Mouse (Mus musculus) lung, embryonic 14.5 days (tissue): ENCODE data around the gene Zfp455. TPM values are rescaled to one million over a fixed set of nuclear protein-coding genes. Genes with fewer than 3 reads are reported as not detected.
"Not testable (repeated sequence)": the region's sequence is repeated elsewhere in the genome, so short reads cannot be mapped to it uniquely, and the experiment has no call there.

Source experiments
- ATAC-seq: fragments of 200-750 bp; cut with Nextera tagmentation; 2 replicates; pipeline ENCODE4 v1.8.0; 2017; ENCODE audit warnings: mild to moderate bottlenecking, moderate TSS enrichment, moderate library complexity; ENCODE audit not compliant: insufficient read depth
- DNase-seq: peaks from one replicate; pipeline ENCODE4 v3.0.0-alpha.2; 2015
- H3K27ac ChIP-seq: fragments of 300-500 bp; sonication (generic); 2 replicates; pipeline ENCODE4 v1.5.1; 2014; ENCODE audit warnings: low read depth, mild to moderate bottlenecking, moderate library complexity
- H3K27me3 ChIP-seq: fragments of 300-500 bp; sonication (generic); 2 replicates; pipeline ENCODE4 v1.6.1; 2014; ENCODE audit warnings: low read length, control low read depth; ENCODE audit not compliant: insufficient read depth
- H3K36me3 ChIP-seq: fragments of 300-500 bp; sonication (generic); 2 replicates; pipeline ENCODE4 v1.6.1; 2014; ENCODE audit warnings: control low read depth; ENCODE audit not compliant: insufficient read depth
- H3K4me1 ChIP-seq: fragments of 300-500 bp; sonication (generic); 2 replicates; pipeline ENCODE4 v1.6.1; 2014; ENCODE audit warnings: antibody characterized with exemption, control low read depth; ENCODE audit not compliant: insufficient read depth
- H3K4me2 ChIP-seq: fragments of 300-500 bp; sonication (generic); 2 replicates; pipeline ENCODE4 v1.6.1; 2014; ENCODE audit warnings: mild to moderate bottlenecking
- H3K4me3 ChIP-seq: fragments of 300-500 bp; sonication (generic); 2 replicates; pipeline ENCODE4 v1.5.1; 2014; ENCODE audit warnings: low read depth, low read length
- H3K9ac ChIP-seq: fragments of 300-500 bp; sonication (generic); 2 replicates; pipeline ENCODE4 v1.6.1; 2014
- H3K9me3 ChIP-seq: fragments of 300-500 bp; sonication (generic); 2 replicates; pipeline ENCODE4 v1.6.1; 2016; ENCODE audit warnings: low read depth, low read length, control low read depth
- CTCF ChIP-seq: IDR thresholded peaks from 2 replicates; pipeline ENCODE4 v1.5.1; 2016; ENCODE audit warnings: antibody characterized with exemption, low read depth
- WGBS: fragments of 180-500 bp; shearing (Covaris S2); extraction: QIAGEN DNeasy Blood & Tissue Kit; methylation state at CpG from one replicate; pipeline ENCODE4 v1.1.7; 2014; 5-methylcytosine and 5-hydroxymethylcytosine counted together
- polyA plus RNA-seq: library from polyadenylated mRNA; unstranded; fragments of >200 nt; fragmentation: Nextera tagmentation; extraction: Ambion mirVana; gene quantifications from 2 replicates; pipeline ENCODE4 v1.2.1, GENCODE M21; 2014

Zfp455 gene
- 0.83 and 1.3 TPM in 2 replicates for polyA plus RNA-seq

DNA sequence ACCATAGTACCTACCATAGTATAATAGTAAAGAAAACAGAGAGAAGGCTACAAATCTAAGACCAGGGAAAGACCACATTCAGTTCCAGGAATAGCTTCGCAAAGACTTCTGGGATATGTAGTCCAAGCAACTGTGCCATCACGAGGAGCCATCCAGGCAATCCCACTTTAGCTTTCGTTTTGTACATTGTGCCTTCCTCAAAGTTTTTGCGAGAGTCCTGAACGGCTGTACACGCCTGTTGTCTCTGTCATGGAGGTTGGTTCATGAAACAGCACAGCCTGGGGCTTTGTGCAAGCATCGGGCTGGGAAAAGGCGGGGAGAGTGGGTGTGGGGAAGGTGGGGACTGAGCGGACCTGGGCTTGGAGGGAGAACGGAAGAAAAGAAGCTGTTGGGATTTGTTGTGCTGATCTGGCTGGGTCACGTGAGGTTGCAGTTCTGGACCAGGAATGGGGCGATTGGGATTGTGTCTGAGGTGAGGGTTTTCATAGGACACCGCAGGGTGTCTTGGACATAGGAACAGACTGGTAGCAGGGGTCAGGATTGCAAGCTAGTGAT lies at the start of gene Zfp455:
Gene Zfp455, plus strand, starts transcription at position 167 of the 555 bp plus-strand sequence.
- DNase-seq, result peak; percentile 90
- H3K27ac ChIP-seq, result no peak within 1 kb of the TSS; the same call in 1 of the 2 replicates

DNA sequence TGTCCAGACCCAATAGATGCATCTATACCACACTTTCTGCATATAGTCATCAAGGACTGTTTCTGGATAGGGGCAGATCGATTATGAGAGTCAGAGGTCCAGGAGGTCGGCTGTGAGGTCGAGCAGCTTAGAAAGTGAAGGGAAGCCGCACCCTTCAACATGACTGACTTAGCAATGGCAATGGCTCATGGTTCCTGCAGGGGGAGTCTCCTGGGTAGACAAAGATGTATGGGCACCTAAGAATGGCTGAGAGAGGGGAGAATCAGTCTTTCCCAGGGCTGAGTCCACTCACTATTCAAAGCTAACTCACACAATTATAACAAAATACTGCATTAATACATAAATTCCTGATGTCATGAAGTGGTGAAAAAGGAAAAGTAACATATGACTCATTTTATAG lies 28.2 kb upstream of the Zfp455 start:
- WGBS, result 54% methylated on average over 4 of the region's 4 CpGs
- not testable (repeated sequence) for H3K4me2 ChIP-seq, H3K27me3 ChIP-seq, H3K36me3 ChIP-seq, DNase-seq, H3K4me1 ChIP-seq, H3K4me3 ChIP-seq, H3K27ac ChIP-seq, H3K9ac ChIP-seq, H3K9me3 ChIP-seq, ATAC-seq

More for the DNA sequence above, at the start of gene Zfp455:
- Histone ChIP-seq H3K4me2 (peak within 1 kb of the TSS; percentile 66), H3K9ac (peak within 1 kb of the TSS; percentile 70), H3K36me3 (no peaks in the 10 kb centered on the region), H3K27me3 (no peaks in the 10 kb centered on the region), H3K4me3 (peak within 1 kb of the TSS; percentile 62), H3K4me1 (no peaks in the 10 kb centered on the region), H3K9me3 (no peaks in the 10 kb centered on the region)
- peak; percentile 95 for ATAC-seq
- no peak for TF ChIP-seq CTCF
- 3% methylated on average over 13 of the region's 13 CpGs for WGBS

GRCm38 (mm10) chr13:67172991-67173722 lies 21.1 kb upstream of the Zfp455 start, which contains the start of gene Rsl1:
TSS of gene Rsl1 (plus strand) at chr13:67173182.
- not testable (repeated sequence) for H3K9me3 ChIP-seq, H3K36me3 ChIP-seq, H3K4me1 ChIP-seq, H3K27me3 ChIP-seq
- H3K27ac ChIP-seq, result 0 out of 2 replicates have a peak within 1 kb of the TSS, but pooled peaks have one; percentile 42
- H3K4me3 ChIP-seq, result peak within 1 kb of the TSS; percentile 54
- WGBS, result under 1% methylated on average over 17 of the region's 17 CpGs
- ATAC-seq (peak; percentile 99), DNase-seq (peak; percentile 84)
- H3K4me2 ChIP-seq, result peak within 1 kb of the TSS; percentile 61
- H3K9ac ChIP-seq, result peak within 1 kb of the TSS; percentile 63

DNA sequence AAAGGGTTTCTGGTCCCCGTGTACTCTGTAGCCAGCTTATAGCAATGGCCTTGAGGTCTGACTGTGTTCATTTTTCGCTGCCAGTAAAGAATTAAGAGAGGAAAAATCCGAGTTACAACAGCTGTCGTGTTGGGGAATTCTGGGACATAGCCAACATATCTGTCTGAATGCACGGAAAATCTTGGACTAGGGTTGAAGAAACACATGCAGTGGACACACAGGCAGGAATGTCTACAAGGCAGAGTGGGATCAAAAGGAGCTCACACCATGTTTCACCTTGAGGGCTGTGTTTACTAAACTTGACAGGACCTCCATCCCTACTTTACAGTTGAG lies 20.6 kb upstream of the Zfp455 start:
- no peaks in the 10 kb centered on the region; the same call in 1 of the 2 replicates for H3K4me1 ChIP-seq
- peak overlapping the region; percentile 61 for H3K4me2 ChIP-seq
- H3K4me3 ChIP-seq, result peak overlapping the region; percentile 54
- no peaks in the 10 kb centered on the region for H3K9me3 ChIP-seq
- peak overlapping the region; percentile 63; the same call in 1 of the 2 replicates for H3K9ac ChIP-seq
- H3K27me3 ChIP-seq, result no peaks in the 10 kb centered on the region
- no peak overlapping the region for H3K27ac ChIP-seq
- ATAC-seq (peak; percentile 14; the same call in 1 of the 2 replicates), DNase-seq (peak; percentile 65)
- no peaks in the 10 kb centered on the region; the same call in 1 of the 2 replicates for H3K36me3 ChIP-seq
- 15% methylated on average over 5 of the region's 5 CpGs for WGBS
- no peak for TF ChIP-seq CTCF

DNA sequence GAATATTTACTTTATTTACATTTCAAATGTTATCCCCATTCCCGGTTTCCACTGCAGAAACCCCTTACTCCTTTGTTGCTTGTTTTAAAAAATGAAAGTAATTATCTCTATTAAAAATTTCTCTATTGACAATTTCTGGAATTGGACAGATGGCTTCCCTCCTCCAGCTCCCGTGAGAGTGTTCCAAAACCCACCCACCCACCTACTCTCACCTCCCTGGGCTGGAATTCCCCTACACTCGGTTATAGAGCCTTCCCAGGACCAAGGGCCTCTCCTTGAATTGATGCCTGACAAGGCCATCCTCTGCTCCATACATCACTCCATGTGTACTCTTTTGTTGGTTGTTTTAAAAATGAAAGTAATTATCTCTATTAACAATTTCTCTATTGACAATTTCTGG lies 7.3 kb downstream of the Zfp455 start:
- WGBS, result 58% methylated on average over 3 of the region's 3 CpGs
- TF ChIP-seq CTCF, result no peak
- H3K36me3 ChIP-seq, result no peaks in the 10 kb centered on the region

GRCm38 (mm10) chr13:67214015-67214607 lies 19.8 kb downstream of the Zfp455 start:
- no peaks in the 10 kb centered on the region for H3K36me3 ChIP-seq
- no peak overlapping the region for H3K27ac ChIP-seq
- H3K4me1 ChIP-seq, result no peaks in the 10 kb centered on the region
- ATAC-seq (peak; percentile 52; the same call in 1 of the 2 replicates), DNase-seq (no peak)
- H3K9ac ChIP-seq, result no peak overlapping the region
- no peak overlapping the region for H3K4me2 ChIP-seq
- no peak overlapping the region for H3K4me3 ChIP-seq
- H3K27me3 ChIP-seq, result no peaks in the 10 kb centered on the region
- peak; percentile 22; the same call in 1 of the 2 replicates for TF ChIP-seq CTCF
- WGBS, result 54% methylated on average over 4 of the region's 4 CpGs
- H3K9me3 ChIP-seq, result no peaks in the 10 kb centered on the region

More for the DNA sequence above, 7.3 kb downstream of the Zfp455 start:
- Histone ChIP-seq H3K9me3 (no peaks in the 10 kb centered on the region), H3K4me3 (no peak overlapping the region), H3K9ac (no peak overlapping the region), H3K4me2 (no peak overlapping the region), H3K27me3 (no peaks in the 10 kb centered on the region), H3K4me1 (no peaks in the 10 kb centered on the region), H3K27ac (no peak overlapping the region)
- ATAC-seq (no peak), DNase-seq (no peak)

Other genes starting within 250 kb of the Zfp455 start
- 3.6 and 4.3 TPM in 2 replicates for gene Zfp712, start 133.3 kb upstream of the Zfp455 start, polyA plus RNA-seq
- gene Zfp708, start 96.5 kb upstream of the Zfp455 start, polyA plus RNA-seq, result 6.5 and 6.9 TPM in 2 replicates
- gene Gm28557, start 85.9 kb upstream of the Zfp455 start, polyA plus RNA-seq, result 3.4 and 3.5 TPM in 2 replicates
- 0.26 and 0.28 TPM in 2 replicates for gene Rslcan18, start 78.2 kb upstream of the Zfp455 start, polyA plus RNA-seq
- 2.1 and 2.6 TPM in 2 replicates for gene Zfp759, start 72.8 kb upstream of the Zfp455 start, polyA plus RNA-seq
- gene Rsl1, start 21.3 kb upstream of the Zfp455 start, polyA plus RNA-seq, result 5.1 and 7.3 TPM in 2 replicates
- gene Zfp458, start 84.0 kb downstream of the Zfp455 start, polyA plus RNA-seq, result 1.7 TPM in 2 replicates
- gene Zfp457, start 112.0 kb downstream of the Zfp455 start, polyA plus RNA-seq, result 0.42 TPM in 1 of 2 replicates, not detected in the other
- gene Zfp595, start 138.1 kb downstream of the Zfp455 start, polyA plus RNA-seq, result 2.9 and 3.1 TPM in 2 replicates
- gene Gm28044, start 166.0 kb downstream of the Zfp455 start, polyA plus RNA-seq, result 0.67 TPM in 1 of 2 replicates, not detected in the other
- gene Zfp953, start 166.1 kb downstream of the Zfp455 start, polyA plus RNA-seq, result 1.3 and 1.6 TPM in 2 replicates
- gene Gm28041, start 181.2 kb downstream of the Zfp455 start, polyA plus RNA-seq, result 0.28 and 0.37 TPM in 2 replicates
- gene Zfp456, start 181.3 kb downstream of the Zfp455 start, polyA plus RNA-seq, result 1.8 and 2.2 TPM in 2 replicates
- 5.8 and 6.6 TPM in 2 replicates for gene Zfp429, start 205.3 kb downstream of the Zfp455 start, polyA plus RNA-seq
- gene Zfp459, start 226.9 kb downstream of the Zfp455 start, polyA plus RNA-seq, result 1.0 and 1.2 TPM in 2 replicates